Mouse (Mus musculus): ENCODE measurements at regions not wholly inside any gene's neighbourhood (a gene's known extent, or its start where the extent isn't known, plus 50 kb on each side); places are given as distances from the start of the nearest gene placed in this dataset.

DNA sequence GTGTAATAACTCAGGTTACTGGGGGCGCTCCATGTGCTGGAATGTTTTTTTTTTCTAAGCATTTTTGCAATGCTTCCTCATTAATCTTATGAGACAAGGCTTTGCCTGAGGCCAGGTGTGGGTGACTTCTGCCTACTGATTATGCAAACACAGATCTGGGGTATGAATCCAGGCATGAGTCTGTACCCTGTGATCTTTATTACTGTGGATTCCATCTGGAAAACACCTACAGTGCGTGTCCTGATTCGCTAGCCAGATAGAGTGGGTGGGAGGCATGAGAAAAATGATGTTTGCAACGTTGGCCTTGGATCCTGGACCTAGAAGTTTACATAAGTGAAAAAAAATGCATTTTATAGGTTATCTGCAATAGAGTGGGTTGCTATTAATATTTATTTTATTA is 387.9 kb upstream of the Ube2e3 start:
- DNase-seq (ENCODE audit: extremely low spot score, low spot score) = no peak

DNA sequence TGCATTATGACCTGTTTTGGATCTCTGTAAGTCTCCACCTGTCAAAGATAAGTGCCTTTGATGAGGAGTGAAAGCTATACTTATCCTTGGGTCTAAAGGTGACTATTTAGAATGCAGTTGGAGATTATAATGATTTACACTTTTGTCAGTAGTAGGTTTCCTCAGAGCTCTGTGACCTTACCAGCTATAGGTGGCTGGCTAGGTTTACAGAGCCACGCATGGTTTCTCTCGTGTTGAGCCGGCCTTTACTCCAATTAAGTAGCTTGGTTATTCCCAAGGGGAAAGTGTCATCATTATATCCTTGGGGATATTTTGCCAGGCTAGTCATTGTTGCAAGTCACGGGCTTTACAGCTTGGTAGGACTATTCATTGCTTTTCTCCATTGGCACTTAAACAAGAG is 408.5 kb upstream of the Ube2e3 start:
- no peak for DNase-seq (ENCODE audit: extremely low spot score, low spot score)
- 89% methylated on average over 4 of the region's 4 CpGs for WGBS

More for the DNA sequence above, 387.9 kb upstream of the Ube2e3 start:
- H3K27ac ChIP-seq = no peak overlapping the region
- H3K4me3 ChIP-seq = no peak overlapping the region
- H3K4me1 ChIP-seq = no peaks in the 10 kb centered on the region
- H3K9me3 ChIP-seq = no peaks in the 10 kb centered on the region
- no peaks in the 10 kb centered on the region for H3K36me3 ChIP-seq (replicated peaks)
- WGBS = 84% methylated on average over 4 of the region's 4 CpGs
- no peaks in the 10 kb centered on the region for H3K27me3 ChIP-seq (ENCODE audit: poor library complexity, severe bottlenecking)

DNA sequence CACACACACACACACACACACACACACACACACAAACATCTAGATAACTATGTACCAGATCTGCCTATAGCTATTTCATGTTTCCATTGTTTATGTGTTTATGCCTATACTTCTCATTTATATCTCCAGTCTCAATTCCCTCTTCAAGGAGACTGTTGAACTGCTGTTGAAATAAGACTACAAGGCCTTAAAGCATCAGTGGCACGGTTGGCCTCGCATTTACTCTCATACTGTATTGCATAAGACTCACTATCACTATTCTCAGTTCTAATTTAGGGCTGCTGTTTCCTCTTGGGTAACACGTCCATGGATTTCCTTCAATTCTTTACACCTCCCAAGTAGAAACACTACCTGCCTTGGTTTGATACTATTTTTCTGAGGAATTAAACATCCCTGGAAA is 414.5 kb upstream of the Ube2e3 start:
- Histone ChIP-seq H3K9me3 (no peaks in the 10 kb centered on the region), H3K4me1 (no peaks in the 10 kb centered on the region), H3K36me3 (replicated peaks) (no peaks in the 10 kb centered on the region), H3K27me3 (ENCODE audit: poor library complexity, severe bottlenecking) (no peaks in the 10 kb centered on the region), H3K27ac (no peak overlapping the region), H3K4me3 (no peak overlapping the region)
- DNase-seq (ENCODE audit: extremely low spot score, low spot score) = no peak
- 90% methylated on average over 3 of the region's 3 CpGs for WGBS

More for the DNA sequence above, 408.5 kb upstream of the Ube2e3 start:
- no peak overlapping the region for H3K27ac ChIP-seq
- no peaks in the 10 kb centered on the region for H3K36me3 ChIP-seq (replicated peaks)
- no peaks in the 10 kb centered on the region for H3K4me1 ChIP-seq
- no peaks in the 10 kb centered on the region for H3K27me3 ChIP-seq (ENCODE audit: poor library complexity, severe bottlenecking)
- no peak overlapping the region for H3K4me3 ChIP-seq
- no peaks in the 10 kb centered on the region for H3K9me3 ChIP-seq

DNA sequence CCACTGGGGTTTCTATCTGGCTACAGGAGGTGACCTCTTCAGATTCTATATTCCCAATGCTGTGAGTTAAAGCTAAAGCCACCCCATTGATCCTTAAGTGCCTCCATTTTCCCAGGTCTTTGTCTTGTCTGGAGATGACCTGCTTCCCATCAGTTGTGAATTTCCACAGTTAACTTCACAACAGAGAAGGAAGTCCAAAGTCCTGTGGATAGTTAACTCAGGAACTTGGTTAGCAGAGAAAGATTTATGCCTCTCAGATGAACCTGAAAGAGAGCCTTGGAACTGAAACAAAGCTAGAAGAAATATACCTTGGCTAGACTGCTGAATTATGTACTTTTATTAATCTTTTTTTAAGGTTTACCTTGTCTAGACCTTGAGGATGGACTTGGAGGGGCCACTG is 431.1 kb upstream of the Ube2e3 start:
- Histone ChIP-seq H3K9me3 (no peaks in the 10 kb centered on the region), H3K4me3 (no peak overlapping the region), H3K27ac (no peak overlapping the region), H3K27me3 (ENCODE audit: poor library complexity, severe bottlenecking) (no peaks in the 10 kb centered on the region), H3K36me3 (replicated peaks) (no peaks in the 10 kb centered on the region), H3K4me1 (no peaks in the 10 kb centered on the region)
- no peak for DNase-seq (ENCODE audit: extremely low spot score, low spot score)

DNA sequence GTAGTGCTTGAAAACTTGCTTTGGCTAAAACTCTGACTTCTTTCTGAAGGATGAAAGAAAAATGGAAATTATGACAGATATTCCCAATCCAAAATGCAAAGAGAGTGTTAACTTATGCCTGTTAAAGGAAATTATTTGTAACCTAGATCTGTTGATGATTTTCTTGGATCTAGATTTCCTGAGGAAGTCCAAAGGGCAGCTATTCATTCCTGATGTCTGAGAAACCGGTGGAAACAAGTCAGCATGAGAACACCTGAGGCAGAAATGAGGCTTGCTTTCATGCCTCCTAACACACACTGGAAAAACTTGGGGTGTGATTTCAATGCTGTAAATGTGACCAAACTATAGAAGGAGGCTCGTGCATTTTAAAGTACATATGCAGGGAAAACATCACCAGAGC is 432.9 kb upstream of the Ube2e3 start:
- Histone ChIP-seq H3K27me3 (ENCODE audit: poor library complexity, severe bottlenecking) (no peaks in the 10 kb centered on the region), H3K36me3 (replicated peaks) (no peaks in the 10 kb centered on the region), H3K9me3 (no peaks in the 10 kb centered on the region), H3K4me1 (no peaks in the 10 kb centered on the region), H3K4me3 (no peak overlapping the region), H3K27ac (no peak overlapping the region)
- 76% methylated on average over 2 of the region's 2 CpGs for WGBS
- no peak for DNase-seq (ENCODE audit: extremely low spot score, low spot score)

DNA sequence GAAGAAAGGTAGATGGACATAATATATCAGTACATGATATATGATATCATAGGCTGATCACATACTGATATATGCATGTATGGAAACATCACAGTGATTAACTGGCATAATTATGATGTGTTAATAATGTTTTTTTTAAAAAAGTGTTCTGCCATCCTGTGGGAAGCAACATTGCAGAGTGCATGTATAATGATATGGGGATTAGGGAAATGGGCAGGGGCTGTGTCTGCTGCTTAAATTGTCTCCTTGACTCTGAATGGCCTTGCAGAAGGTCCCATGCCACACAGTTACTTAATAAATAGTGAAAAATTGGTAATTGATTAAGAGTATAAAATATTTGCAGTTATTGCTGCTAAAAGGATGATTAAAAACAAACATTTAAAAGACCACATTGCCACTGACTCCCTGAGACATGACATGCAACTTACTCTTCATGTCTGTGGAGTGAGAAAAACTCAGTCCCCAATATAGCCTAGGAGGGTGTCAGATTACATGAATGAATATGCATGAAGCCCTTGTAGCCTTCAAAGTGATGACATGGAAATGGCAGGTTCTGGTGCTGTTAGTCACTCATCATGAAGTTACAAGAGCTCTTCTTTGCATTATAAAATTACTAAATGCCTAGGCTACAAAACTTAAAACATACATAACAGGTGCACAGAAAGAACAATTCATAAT is 440.1 kb upstream of the Ube2e3 start:
- H3K4me3 ChIP-seq = no peak overlapping the region
- H3K36me3 ChIP-seq (replicated peaks) = no peaks in the 10 kb centered on the region
- H3K27ac ChIP-seq = no peak overlapping the region
- no peak for DNase-seq (ENCODE audit: extremely low spot score, low spot score)
- no peaks in the 10 kb centered on the region for H3K4me1 ChIP-seq
- H3K27me3 ChIP-seq (ENCODE audit: poor library complexity, severe bottlenecking) = no peaks in the 10 kb centered on the region
- H3K9me3 ChIP-seq = no peaks in the 10 kb centered on the region

DNA sequence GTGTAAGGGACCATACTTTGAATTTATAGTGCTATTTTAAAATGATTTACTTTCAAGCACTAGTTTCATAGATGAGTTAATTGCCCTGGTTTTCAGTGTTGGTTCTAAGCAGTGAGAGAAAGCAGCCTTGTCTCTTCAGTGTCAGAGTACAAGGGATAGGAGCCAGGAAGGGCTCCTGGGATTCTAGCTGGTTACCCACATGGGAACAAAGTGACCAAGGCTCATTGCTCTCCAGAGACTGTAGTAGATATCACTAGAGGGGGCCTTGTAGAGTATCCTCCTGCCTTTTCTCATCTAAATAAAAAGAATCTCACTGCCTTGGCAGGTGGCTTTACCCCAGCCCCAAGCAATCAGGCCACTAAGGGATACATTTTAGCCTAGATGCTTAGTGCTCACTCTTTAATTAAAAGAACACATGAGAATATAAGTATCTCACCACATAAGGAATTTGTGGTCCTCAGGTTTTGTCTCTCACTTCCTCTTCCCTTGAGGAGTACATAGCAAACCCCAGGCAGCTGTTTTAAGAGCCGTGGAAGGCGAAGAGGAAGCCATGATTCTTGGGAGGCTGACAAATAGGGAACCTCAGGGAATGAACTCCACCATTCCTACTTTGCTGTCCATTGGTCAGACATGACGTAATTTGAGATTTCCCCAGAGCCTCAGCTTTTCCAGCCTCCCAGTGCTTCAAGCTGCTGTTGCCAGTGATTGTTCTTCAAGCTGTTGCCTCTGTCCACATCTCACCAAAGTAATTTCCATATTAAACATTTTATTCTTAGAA is 449.2 kb upstream of the Ube2e3 start:
- H3K36me3 ChIP-seq (replicated peaks) = no peaks in the 10 kb centered on the region
- no peaks in the 10 kb centered on the region for H3K27me3 ChIP-seq (ENCODE audit: poor library complexity, severe bottlenecking)
- H3K9me3 ChIP-seq = no peaks in the 10 kb centered on the region
- no peak overlapping the region for H3K27ac ChIP-seq
- WGBS = 77% methylated on average over 3 of the region's 3 CpGs
- no peak for DNase-seq (ENCODE audit: extremely low spot score, low spot score)
- no peaks in the 10 kb centered on the region for H3K4me1 ChIP-seq
- H3K4me3 ChIP-seq = no peak overlapping the region

DNA sequence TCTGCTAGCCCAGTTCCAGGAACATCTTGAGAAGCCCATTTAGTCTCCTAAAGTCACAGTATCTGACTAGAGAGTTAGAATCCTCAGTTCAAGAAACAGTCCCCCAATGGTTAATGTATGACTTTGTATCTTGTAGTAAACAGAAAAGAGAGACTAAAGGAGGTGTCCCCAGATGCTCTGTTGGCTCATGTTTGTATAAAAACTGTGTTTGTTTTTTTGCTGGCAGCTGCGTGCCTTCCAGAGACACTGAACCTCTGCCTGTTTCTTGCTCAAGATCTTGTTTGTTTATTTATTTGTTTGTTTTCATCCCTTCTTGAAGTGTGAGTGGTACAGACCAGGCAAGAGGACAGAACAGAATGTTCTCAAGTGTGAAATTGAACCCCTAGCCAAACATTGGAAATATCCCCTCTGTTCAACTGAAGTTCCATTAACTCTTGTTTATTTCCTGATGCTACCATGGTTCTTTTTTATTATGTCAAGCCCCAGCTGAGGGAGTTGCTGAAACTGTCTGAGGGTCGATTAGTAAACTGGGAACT is 451.3 kb upstream of the Ube2e3 start:
- 79% methylated on average over 2 of the region's 2 CpGs for WGBS
- Histone ChIP-seq H3K27me3 (ENCODE audit: poor library complexity, severe bottlenecking) (no peaks in the 10 kb centered on the region), H3K9me3 (no peaks in the 10 kb centered on the region), H3K4me3 (no peak overlapping the region), H3K4me1 (no peaks in the 10 kb centered on the region), H3K36me3 (replicated peaks) (no peaks in the 10 kb centered on the region), H3K27ac (no peak overlapping the region)
- no peak for DNase-seq (ENCODE audit: extremely low spot score, low spot score)

DNA sequence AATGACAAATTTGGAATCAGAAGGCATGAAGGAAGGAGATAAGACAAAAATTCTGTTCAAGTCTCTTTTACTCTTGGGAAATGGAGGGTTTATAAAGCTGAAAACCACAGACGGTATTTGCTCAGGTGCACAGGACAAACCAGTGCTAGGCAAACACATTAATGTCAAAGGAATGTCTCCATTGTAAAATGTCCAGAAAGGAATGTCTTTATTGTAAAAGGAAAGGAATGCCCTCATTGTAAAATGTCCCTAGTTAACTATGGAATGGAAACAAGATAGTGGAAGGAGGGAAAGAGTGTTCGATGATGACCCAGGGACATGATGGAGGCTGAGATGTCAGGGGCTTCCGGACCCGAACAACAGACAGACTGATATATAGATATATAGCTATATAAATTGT is 454.9 kb upstream of the Ube2e3 start:
- Histone ChIP-seq H3K4me1 (no peaks in the 10 kb centered on the region), H3K9me3 (no peaks in the 10 kb centered on the region), H3K27me3 (ENCODE audit: poor library complexity, severe bottlenecking) (no peaks in the 10 kb centered on the region), H3K4me3 (no peak overlapping the region), H3K36me3 (replicated peaks) (no peaks in the 10 kb centered on the region), H3K27ac (no peak overlapping the region)
- DNase-seq (ENCODE audit: extremely low spot score, low spot score) = no peak
- 93% methylated on average over 4 of the region's 4 CpGs for WGBS

DNA sequence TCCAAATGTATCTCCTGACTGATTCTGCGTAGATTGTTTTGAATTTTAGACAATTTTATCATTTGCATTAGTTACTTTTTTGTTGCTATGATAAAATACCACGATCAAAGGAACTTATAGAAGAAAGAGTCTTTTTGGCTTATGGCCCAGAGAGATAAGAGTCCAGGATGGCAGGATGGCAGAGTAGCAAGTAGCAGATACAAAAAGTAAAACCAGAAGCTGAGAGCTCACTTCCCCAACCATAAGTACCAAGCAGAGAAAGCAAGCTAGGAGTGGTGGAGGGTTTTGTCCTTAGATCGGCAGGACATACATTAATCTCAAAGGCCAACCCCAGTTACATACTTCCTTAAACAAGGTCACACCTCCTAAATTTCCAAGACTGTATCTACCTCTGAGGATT is 457.7 kb upstream of the Cwc22 start:
- Histone ChIP-seq H3K9me3 (no peaks in the 10 kb centered on the region), H3K27me3 (ENCODE audit: poor library complexity, severe bottlenecking) (no peaks in the 10 kb centered on the region), H3K4me3 (no peak overlapping the region), H3K27ac (no peak overlapping the region), H3K4me1 (0 out of 2 replicates have a peak, but pooled peaks cover 4% of the 10 kb centered on the region), H3K36me3 (replicated peaks) (no peaks in the 10 kb centered on the region)
- no peak for DNase-seq (ENCODE audit: extremely low spot score, low spot score)
- 87% methylated on average over 3 of the region's 3 CpGs for WGBS

DNA sequence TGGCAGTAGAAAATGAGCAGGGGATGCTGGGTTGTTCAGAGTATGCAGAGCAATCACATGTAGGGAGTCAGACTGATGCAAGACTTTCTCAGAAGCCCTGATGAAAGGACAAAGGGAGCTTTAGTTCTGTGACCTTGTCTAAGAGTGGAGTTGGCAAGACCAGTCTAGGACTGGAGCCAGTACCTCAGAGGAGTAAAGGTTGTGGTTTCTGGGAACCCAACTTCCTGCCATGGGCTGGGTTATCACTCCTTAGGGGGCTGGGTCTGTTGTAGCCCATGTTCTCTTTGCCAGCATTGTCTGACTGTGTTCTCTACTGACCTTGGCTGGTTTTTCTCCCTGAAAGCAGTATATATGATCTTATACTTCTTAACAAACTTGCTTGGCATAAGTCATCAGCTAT is 453.1 kb upstream of the Cwc22 start:
- Histone ChIP-seq H3K4me1 (0 out of 2 replicates have a peak, but pooled peaks cover 4% of the 10 kb centered on the region), H3K9me3 (no peaks in the 10 kb centered on the region), H3K4me3 (no peak overlapping the region), H3K36me3 (replicated peaks) (no peaks in the 10 kb centered on the region), H3K27ac (no peak overlapping the region), H3K27me3 (ENCODE audit: poor library complexity, severe bottlenecking) (no peaks in the 10 kb centered on the region)
- DNase-seq (ENCODE audit: extremely low spot score, low spot score) = no peak

DNA sequence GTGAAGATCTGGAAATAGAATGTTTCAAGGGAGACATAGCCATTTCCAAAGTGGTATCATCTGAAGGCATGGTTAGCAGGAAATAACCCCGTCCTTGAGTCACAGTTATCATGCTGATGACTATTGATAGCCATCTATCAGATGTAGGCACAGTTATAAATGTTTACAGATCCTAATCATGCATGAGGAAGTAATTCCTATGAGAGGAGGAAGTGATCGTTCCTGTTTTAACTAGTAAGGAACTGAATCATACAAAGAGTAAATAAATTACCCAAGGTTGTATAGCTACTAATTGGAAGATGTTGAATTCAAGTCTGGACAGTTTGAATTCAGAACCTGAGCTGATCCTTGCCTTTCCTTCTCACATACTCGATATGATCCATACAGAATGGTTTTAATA is 450.7 kb upstream of the Cwc22 start:
- no peak overlapping the region for H3K27ac ChIP-seq
- H3K36me3 ChIP-seq (replicated peaks) = no peaks in the 10 kb centered on the region
- H3K4me1 ChIP-seq = 0 out of 2 replicates have a peak, but pooled peaks cover 4% of the 10 kb centered on the region
- H3K9me3 ChIP-seq = no peaks in the 10 kb centered on the region
- DNase-seq (ENCODE audit: extremely low spot score, low spot score) = no peak
- H3K4me3 ChIP-seq = no peak overlapping the region
- H3K27me3 ChIP-seq (ENCODE audit: poor library complexity, severe bottlenecking) = no peaks in the 10 kb centered on the region
- 93% methylated on average over 3 of the region's 3 CpGs for WGBS

DNA sequence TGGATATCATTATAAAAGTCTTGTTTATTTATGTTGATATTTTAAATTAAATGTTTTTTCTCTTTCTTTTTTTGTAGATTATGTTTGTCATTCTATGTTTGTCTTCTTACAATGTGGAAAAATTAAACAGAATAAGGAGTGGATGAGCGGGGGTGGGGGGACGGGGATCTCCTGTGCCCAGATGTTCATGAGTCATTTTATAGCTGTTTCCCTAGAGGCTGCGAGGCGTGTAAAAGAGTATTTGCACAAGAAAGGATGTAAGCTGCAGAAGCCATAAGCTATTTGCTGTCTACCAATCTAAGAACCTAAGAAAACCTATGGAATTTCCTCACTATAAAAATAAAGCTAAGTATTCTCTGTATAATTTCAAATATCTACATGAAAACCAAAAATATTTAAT is 446.9 kb upstream of the Cwc22 start:
- H3K27ac ChIP-seq = no peak overlapping the region
- 88% methylated on average over 4 of the region's 4 CpGs for WGBS
- H3K4me1 ChIP-seq = no peaks in the 10 kb centered on the region
- H3K4me3 ChIP-seq = no peak overlapping the region
- no peaks in the 10 kb centered on the region for H3K27me3 ChIP-seq (ENCODE audit: poor library complexity, severe bottlenecking)
- no peaks in the 10 kb centered on the region for H3K9me3 ChIP-seq
- DNase-seq (ENCODE audit: extremely low spot score, low spot score) = no peak
- H3K36me3 ChIP-seq (replicated peaks) = no peaks in the 10 kb centered on the region
